Mouse (Mus musculus): ENCODE measurements at regions not wholly inside any gene's neighbourhood (a gene's known extent, or its start where the extent isn't known, plus 50 kb on each side); places are given as distances from the start of the nearest gene placed in this dataset.
A peak's percentile ranks its signal among the peaks of the same experiment; 100 is the strongest.
"Not testable (repeated sequence)": the region's sequence is repeated elsewhere in the genome, so short reads cannot be mapped to it uniquely, and the experiment has no call there.

GRCm38 (mm10) chr19:51355701-51356100 lies 677.3 kb upstream of the Sorcs1 start:
- DNase-seq (ENCODE audit: low spot score) = no peak

GRCm38 (mm10) chr19:51340491-51340890 lies 662.0 kb upstream of the Sorcs1 start:
- no peak for DNase-seq (ENCODE audit: low spot score)

- DNase-seq (ENCODE audit: low spot score) = no peak
Observed at GRCm38 (mm10) chr19:51330010-51330409, 651.6 kb upstream of the Sorcs1 start.

GRCm38 (mm10) chr19:51303708-51304107 lies 625.3 kb upstream of the Sorcs1 start:
- DNase-seq (ENCODE audit: low spot score) = no peak

- not testable (repeated sequence) for DNase-seq (ENCODE audit: low spot score)
Observed at GRCm38 (mm10) chr19:51296631-51297030, 618.2 kb upstream of the Sorcs1 start.

- peak; percentile 19 for DNase-seq (ENCODE audit: low spot score)
Observed at GRCm38 (mm10) chr19:51268978-51269556, 590.6 kb upstream of the Sorcs1 start.

- no peak for DNase-seq (ENCODE audit: low spot score)
Observed at GRCm38 (mm10) chr19:51240295-51240864, 561.9 kb upstream of the Sorcs1 start.

- no peak for DNase-seq (ENCODE audit: low spot score)
Observed at GRCm38 (mm10) chr19:51238181-51238523, 559.7 kb upstream of the Sorcs1 start.

- DNase-seq (ENCODE audit: low spot score) = no peak
Observed at GRCm38 (mm10) chr19:51237509-51238180, 559.2 kb upstream of the Sorcs1 start.

- DNase-seq (ENCODE audit: low spot score) = peak; percentile 38
Observed at GRCm38 (mm10) chr19:51232525-51232924, 554.1 kb upstream of the Sorcs1 start.

- no peak for DNase-seq (ENCODE audit: low spot score)
Observed at GRCm38 (mm10) chr19:51226932-51227331, 548.5 kb upstream of the Sorcs1 start.

- DNase-seq (ENCODE audit: low spot score) = peak; percentile 63
Observed at GRCm38 (mm10) chr19:51201391-51201790, 522.9 kb upstream of the Sorcs1 start.
